Mouse (Mus musculus) kidney, postnatal 0 days (tissue): ENCODE results near the gene Pla2g15. TPM values are rescaled to one million over a fixed set of nuclear protein-coding genes. Genes with fewer than 3 reads are reported as not detected.

Experiments used
- ATAC-seq: fragments of 200-750 bp; cut with Nextera tagmentation; replicated peaks from 2 replicates; pipeline ENCODE4 v1.8.0; 2017; ENCODE audit warnings: low read depth, moderate number of reproducible peaks, moderate TSS enrichment, moderate library complexity; ENCODE audit not compliant: low FRiP score
- DNase-seq: peaks from one replicate; pipeline ENCODE4 v3.0.0-alpha.2; 2016; ENCODE audit warnings: low spot score
- H3K27ac ChIP-seq: fragments of 300-500 bp; sonication (generic); 2 replicates; pipeline ENCODE4 v1.5.1; 2014; ENCODE audit warnings: mild to moderate bottlenecking
- H3K27me3 ChIP-seq: fragments of 300-500 bp; sonication (generic); 2 replicates; pipeline ENCODE4 v1.6.1; 2014; ENCODE audit warnings: low read length, mixed read lengths; ENCODE audit not compliant: insufficient read depth
- H3K36me3 ChIP-seq: fragments of 300-500 bp; sonication (generic); 2 replicates; pipeline ENCODE4 v1.6.1; 2014; ENCODE audit warnings: low read length, mixed read lengths; ENCODE audit not compliant: insufficient read depth
- H3K4me1 ChIP-seq: fragments of 300-500 bp; sonication (generic); replicated peaks from 2 replicates; pipeline ENCODE4 v1.6.1; 2014; ENCODE audit warnings: antibody characterized with exemption, low read length, mixed read lengths; ENCODE audit not compliant: insufficient read depth
- H3K4me2 ChIP-seq: fragments of 300-500 bp; sonication (generic); 2 replicates; pipeline ENCODE4 v1.6.1; 2014; ENCODE audit warnings: mild to moderate bottlenecking, low read length, moderate library complexity, mixed read lengths
- H3K4me3 ChIP-seq: fragments of 300-500 bp; sonication (generic); replicated peaks from 2 replicates; pipeline ENCODE4 v1.5.1; 2014; ENCODE audit warnings: low read depth, low read length
- H3K9ac ChIP-seq: fragments of 300-500 bp; sonication (generic); 2 replicates; pipeline ENCODE4 v1.6.1; 2014; ENCODE audit warnings: low read depth, low read length
- H3K9me3 ChIP-seq: fragments of 300-500 bp; sonication (generic); replicated peaks from 2 replicates; pipeline ENCODE4 v1.6.1; 2016; ENCODE audit warnings: low read length, inconsistent platforms, mixed read lengths
- CTCF ChIP-seq: IDR thresholded peaks from 2 replicates; pipeline ENCODE4 v1.5.1; 2016; ENCODE audit warnings: antibody characterized with exemption, low read depth, mild to moderate bottlenecking, moderate library complexity
- WGBS: fragments of 180-500 bp; shearing (Covaris S2); extraction: QIAGEN DNeasy Blood & Tissue Kit; methylation state at CpG from one replicate; pipeline ENCODE4 v1.1.7; 2014; 5-methylcytosine and 5-hydroxymethylcytosine counted together
- polyA plus RNA-seq: library from polyadenylated mRNA; unstranded; fragments of >200 nt; fragmentation: Nextera tagmentation; extraction: Ambion mirVana; gene quantifications from 2 replicates; pipeline ENCODE4 v1.2.1, GENCODE M21; 2015

The Pla2g15 gene
- polyA plus RNA-seq: 8.1 and 9.8 TPM in 2 replicates

DNA sequence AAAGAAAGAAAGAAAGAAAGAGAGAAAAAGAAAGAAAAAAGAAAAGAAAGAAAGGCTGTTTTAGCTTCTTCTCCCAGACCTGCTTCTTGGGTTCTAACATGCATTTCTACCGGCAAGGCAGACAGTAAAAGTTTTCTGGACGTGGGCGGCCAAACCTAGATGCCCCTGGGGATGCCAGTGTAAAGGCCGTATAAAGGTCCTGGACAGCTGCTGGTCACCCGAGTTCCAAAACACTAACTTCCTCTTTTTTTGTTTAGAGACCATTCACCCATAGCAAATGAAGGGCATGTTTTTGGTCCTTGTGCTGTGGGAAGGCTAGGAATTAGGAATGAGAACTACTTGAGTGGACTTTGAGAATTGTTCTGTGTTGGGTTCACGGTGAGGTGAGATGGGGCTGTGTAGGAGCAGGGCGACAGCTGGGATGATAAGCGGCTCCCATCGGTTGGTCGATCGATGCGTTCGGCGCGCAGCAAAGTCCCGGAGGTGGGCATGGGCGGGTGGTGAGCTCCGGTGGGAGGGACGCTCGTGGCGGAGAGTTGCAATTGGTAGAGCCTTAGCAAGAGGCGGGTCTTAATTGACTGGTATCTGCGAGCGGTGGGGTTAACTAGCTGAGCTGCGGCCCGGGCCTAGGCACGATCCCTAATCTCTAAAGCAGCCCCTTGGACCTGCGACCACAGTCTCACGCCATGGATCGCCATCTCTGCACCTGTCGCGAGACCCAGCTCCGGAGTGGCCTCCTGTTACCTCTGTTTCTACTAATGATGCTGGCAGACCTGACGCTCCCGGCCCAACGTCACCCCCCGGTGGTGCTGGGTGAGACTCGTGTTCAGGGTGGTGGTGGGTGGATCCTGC lies at the start of gene Pla2g15:
TSS of gene Pla2g15 (plus strand) at position 599 of the 852 bp plus-strand sequence.
- Histone ChIP-seq H3K4me1 (peaks cover 8% of the 10 kb centered on the region), H3K36me3 (no peaks in the 10 kb centered on the region), H3K9me3 (no peaks in the 10 kb centered on the region), H3K4me2 (peak within 1 kb of the TSS; percentile 77), H3K9ac (peak within 1 kb of the TSS; percentile 58), H3K27ac (peak within 1 kb of the TSS; percentile 73), H3K27me3 (no peaks in the 10 kb centered on the region), H3K4me3 (peak within 1 kb of the TSS; percentile 66)
- WGBS: under 1% methylated on average over 38 of the region's 38 CpGs
- DNase-seq (peak; percentile 95), ATAC-seq (peak; percentile 93)
- no peak for TF ChIP-seq CTCF

DNA sequence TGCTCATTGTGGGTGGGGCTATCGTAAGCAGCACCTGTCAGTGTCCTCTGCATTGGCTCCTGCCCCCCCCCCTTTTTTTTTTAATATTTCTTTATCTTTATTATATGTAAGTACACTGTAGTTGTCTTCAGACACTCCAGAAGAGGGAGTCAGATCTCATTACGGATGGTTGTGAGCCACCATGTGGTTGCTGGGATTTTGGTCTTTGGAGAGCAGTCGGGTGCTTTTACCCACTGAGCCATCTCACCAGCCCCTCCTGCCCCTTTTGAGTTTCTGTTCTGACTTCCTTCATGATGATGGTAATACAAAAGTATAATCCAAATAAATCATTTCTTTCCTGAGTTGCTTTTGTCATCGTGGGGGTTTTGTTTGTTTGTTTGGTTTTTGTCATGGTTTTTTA lies 47.9 kb upstream of the Pla2g15 start:
- DNase-seq (no peak), ATAC-seq (no peak)
- no peak overlapping the region for H3K4me3 ChIP-seq
- H3K9ac ChIP-seq: no peak overlapping the region
- 94% methylated on average over 4 of the region's 4 CpGs for WGBS
- no peak overlapping the region for H3K4me2 ChIP-seq
- H3K27ac ChIP-seq: no peak overlapping the region
- H3K36me3 ChIP-seq: peaks cover 15% of the 10 kb centered on the region; the same call in 1 of the 2 replicates
- H3K27me3 ChIP-seq: no peaks in the 10 kb centered on the region
- no peak for TF ChIP-seq CTCF
- no peaks in the 10 kb centered on the region for H3K4me1 ChIP-seq
- no peaks in the 10 kb centered on the region for H3K9me3 ChIP-seq

DNA sequence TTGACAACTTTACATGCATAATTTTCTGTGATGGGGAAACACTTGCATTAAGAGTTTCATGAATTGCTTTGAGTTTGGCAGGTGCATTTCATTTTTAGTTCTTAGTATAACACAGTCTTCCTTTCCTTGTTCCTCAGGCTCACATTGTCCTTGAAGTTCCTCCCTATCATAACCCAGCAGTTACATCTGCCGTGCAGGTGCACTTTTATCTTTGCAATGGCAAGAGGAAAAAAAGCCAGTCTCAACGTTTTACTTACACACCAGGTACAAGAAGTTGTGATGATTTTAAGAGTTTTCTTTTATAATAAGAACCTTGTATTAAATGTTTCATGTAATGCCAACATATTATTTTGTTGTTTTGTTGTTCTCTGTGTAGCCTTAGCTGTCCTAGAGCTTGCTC lies 46.3 kb upstream of the Pla2g15 start:
- Histone ChIP-seq H3K9me3 (no peaks in the 10 kb centered on the region), H3K27ac (no peak overlapping the region), H3K9ac (no peak overlapping the region), H3K4me1 (no peaks in the 10 kb centered on the region), H3K36me3 (peaks cover 24% of the 10 kb centered on the region), H3K4me2 (no peak overlapping the region), H3K4me3 (no peak overlapping the region), H3K27me3 (no peaks in the 10 kb centered on the region)
- 89% methylated on average over 2 of the region's 2 CpGs for WGBS
- ATAC-seq: no peak
- TF ChIP-seq CTCF: no peak
- DNase-seq: no peak

DNA sequence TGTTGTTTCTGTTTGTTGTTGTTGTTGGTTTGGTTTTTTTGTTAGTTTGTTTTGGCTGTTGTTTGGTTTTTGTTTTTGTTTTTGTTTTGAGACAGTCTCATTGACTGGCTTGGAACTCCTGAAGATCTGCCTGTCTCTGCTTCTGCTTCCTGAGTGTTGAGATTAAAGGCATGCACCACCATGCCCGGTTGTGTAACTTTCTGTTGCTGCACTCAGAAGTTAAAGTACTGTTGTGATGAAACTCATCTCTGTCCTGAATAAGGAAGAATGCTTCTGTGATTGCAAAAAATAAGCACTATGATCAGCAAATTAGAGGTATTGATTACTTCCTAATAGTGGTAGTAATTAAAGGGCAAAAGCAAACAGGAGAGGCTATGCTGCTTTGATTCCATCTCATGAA lies 44.0 kb upstream of the Pla2g15 start:
- no peak overlapping the region for H3K4me3 ChIP-seq
- TF ChIP-seq CTCF: no peak
- H3K27me3 ChIP-seq: no peaks in the 10 kb centered on the region
- DNase-seq (no peak), ATAC-seq (no peak)
- no peaks in the 10 kb centered on the region for H3K4me1 ChIP-seq
- no peaks in the 10 kb centered on the region for H3K9me3 ChIP-seq
- no peak overlapping the region for H3K9ac ChIP-seq
- no peak overlapping the region for H3K4me2 ChIP-seq
- peaks cover 25% of the 10 kb centered on the region for H3K36me3 ChIP-seq
- H3K27ac ChIP-seq: no peak overlapping the region
- 81% methylated on average over 1 of the region's 1 CpGs for WGBS

DNA sequence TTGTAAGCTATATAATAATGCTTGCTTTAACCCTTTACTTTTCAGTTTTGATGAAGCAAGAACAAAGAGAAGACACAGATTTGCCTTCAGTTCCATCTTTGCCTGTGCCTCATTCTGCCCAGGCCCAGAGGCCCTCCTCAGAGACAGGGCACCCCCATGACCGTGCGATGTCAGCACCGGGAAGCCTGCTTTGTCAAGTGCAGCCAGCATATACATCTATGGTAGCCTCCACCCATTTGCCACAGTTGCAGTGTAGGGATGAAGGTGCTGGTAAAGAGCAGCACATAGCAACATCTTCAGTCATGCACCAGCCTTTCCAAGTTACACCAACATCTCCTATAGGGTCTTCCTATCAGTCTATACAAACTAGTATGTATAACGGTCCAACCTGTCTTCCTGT lies 42.1 kb upstream of the Pla2g15 start:
- H3K27me3 ChIP-seq: no peaks in the 10 kb centered on the region
- ATAC-seq: no peak
- no peak overlapping the region for H3K9ac ChIP-seq
- no peak overlapping the region for H3K4me2 ChIP-seq
- no peak overlapping the region for H3K4me3 ChIP-seq
- H3K9me3 ChIP-seq: no peaks in the 10 kb centered on the region
- WGBS: 96% methylated on average over 4 of the region's 4 CpGs
- DNase-seq: no peak
- no peak overlapping the region for H3K27ac ChIP-seq
- no peaks in the 10 kb centered on the region for H3K4me1 ChIP-seq
- no peak for TF ChIP-seq CTCF
- H3K36me3 ChIP-seq: peaks cover 25% of the 10 kb centered on the region

DNA sequence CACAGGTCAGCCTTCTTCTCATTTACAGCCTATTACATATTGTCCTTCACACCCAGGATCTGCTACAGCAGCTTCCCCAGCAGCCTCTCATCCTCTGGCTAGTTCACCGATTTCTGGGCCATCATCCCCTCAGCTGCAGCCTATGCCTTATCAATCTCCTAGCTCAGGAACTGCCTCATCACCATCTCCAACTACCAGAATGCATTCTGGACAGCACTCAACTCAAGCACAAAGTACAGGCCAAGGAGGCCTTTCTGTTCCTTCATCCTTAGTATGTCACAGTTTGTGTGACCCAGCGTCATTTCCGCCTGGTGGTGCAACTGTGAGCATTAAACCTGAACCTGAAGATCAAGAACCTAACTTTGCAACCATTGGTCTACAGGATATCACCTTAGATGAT lies 41.5 kb upstream of the Pla2g15 start:
- 95% methylated on average over 3 of the region's 3 CpGs for WGBS
- Histone ChIP-seq H3K27ac (no peak overlapping the region), H3K4me3 (no peak overlapping the region), H3K27me3 (no peaks in the 10 kb centered on the region), H3K4me2 (no peak overlapping the region), H3K4me1 (no peaks in the 10 kb centered on the region), H3K9ac (no peak overlapping the region), H3K9me3 (no peaks in the 10 kb centered on the region), H3K36me3 (peaks cover 25% of the 10 kb centered on the region)
- TF ChIP-seq CTCF: no peak
- ATAC-seq (no peak), DNase-seq (no peak)

DNA sequence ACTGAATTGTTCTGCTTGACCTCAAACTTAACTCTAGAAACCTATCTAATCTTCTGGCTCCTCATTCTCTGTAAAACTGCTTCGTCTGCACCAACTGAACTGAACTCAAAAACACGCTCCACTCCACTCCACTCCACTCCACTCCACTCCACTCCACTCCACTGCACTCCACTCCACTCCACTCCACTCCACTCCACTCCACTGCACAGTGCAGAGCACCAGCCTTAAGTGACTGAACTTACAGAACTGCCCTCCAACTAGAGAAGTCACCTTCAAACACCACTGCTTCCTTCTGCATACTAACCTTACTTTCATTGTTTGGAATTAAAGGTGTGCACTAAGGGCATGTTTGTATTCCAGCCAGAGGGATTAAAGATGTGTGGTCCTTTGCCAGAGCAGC lies 38.2 kb upstream of the Pla2g15 start:
- Histone ChIP-seq H3K9ac (no peak overlapping the region), H3K4me2 (no peak overlapping the region), H3K9me3 (no peaks in the 10 kb centered on the region), H3K4me1 (no peaks in the 10 kb centered on the region), H3K36me3 (peaks cover 17% of the 10 kb centered on the region; the same call in 1 of the 2 replicates), H3K4me3 (no peak overlapping the region), H3K27me3 (no peaks in the 10 kb centered on the region), H3K27ac (peak overlapping the region; percentile 19; the same call in 1 of the 2 replicates)
- ATAC-seq (no peak), DNase-seq (no peak)
- no peak for TF ChIP-seq CTCF
- 66% methylated on average over 2 of the region's 2 CpGs for WGBS
